Mouse (Mus musculus): ENCODE results near the gene Plcb3.

GRCm38 (mm10) chr19:6968491-6969271 lies 7.6 kb downstream of the Plcb3 start:
- TF ChIP-seq POLR2AphosphoS5 (IDR thresholded peaks at IDR 0.05; ENCODE audit: insufficient replicate concordance, low read depth, low read length) (no peak), CTCF (IDR thresholded peaks at IDR 0.05; ENCODE audit: low read depth, low read length) (no peak), GATA1 (IDR thresholded peaks at IDR 0.05; ENCODE audit: borderline replicate concordance, low read length) (no peak), TAL1 (conservative IDR thresholded peaks at IDR 0.05; ENCODE audit: low read depth, low read length) (no peak)
